Mouse (Mus musculus) embryonic stem cell, embryonic (primary cell): ENCODE results near the gene Rpl27a.

ENCODE experiments used
- CTCF ChIA-PET, 4 experiments: fragments of 300-600 bp in 2 of 4; fragments of 350-600 bp in 2 of 4; sonication (Branson Sonifier 250); formaldehyde crosslinking; loops; one replicate each; lab custom pipeline; 2022; ENCODE audit warnings: inconsistent platforms in 2 of 4; lab: Charles Lee
- POLR2A ChIA-PET, 4 experiments: fragments of 300-600 bp in 2 of 4; fragments of 350-600 bp in 2 of 4; sonication (Branson Sonifier 250); formaldehyde crosslinking; loops; one replicate each; lab custom pipeline; 2022; ENCODE audit warnings: antibody characterized with exemption in 4 of 4, inconsistent platforms in 1 of 4; lab: Charles Lee

Gene Rpl27a

GRCm38 (mm10) chr7:109534921-109535320 lies 16.0 kb downstream of the Rpl27a start:
- CTCF ChIA-PET = no interaction called here
- POLR2A ChIA-PET = interaction anchor here in 3 of 4 experiments (1.2 to 29.8 kb wide), 4 partner anchors 4 to 16 kb away, joined by 5 to 400 read pairs (median 208); partner anchors contain the start of gene Rpl27a (in 2 of the 3)

- POLR2A ChIA-PET = interaction anchor here in 2 of 4 experiments (2.8 to 29.8 kb wide), 3 partner anchors 2 to 18 kb away, joined by 17 to 400 read pairs (median 400); partner anchors contain the start of gene Rpl27a (in 2 of the 2)
- CTCF ChIA-PET = no interaction called here
Observed at GRCm38 (mm10) chr7:109536451-109536946, 17.6 kb downstream of the Rpl27a start.

- POLR2A ChIA-PET = interaction anchor here in 3 of 4 experiments (0.6 to 29.8 kb wide), 10 partner anchors 10 to 45 kb away, joined by 3 to 400 read pairs (median 4); partner anchors contain the start of gene Rpl27a (in 2 of the 3)
- CTCF ChIA-PET = no interaction called here
Observed at GRCm38 (mm10) chr7:109540902-109541301, 22.0 kb downstream of the Rpl27a start.

- ChIA-PET POLR2A (interaction anchor here (0.6 to 29.8 kb wide), 13 partner anchors 9 to 75 kb away, joined by 3 to 400 read pairs (median 4); partner anchors contain the start of gene Rpl27a (in 3 of the 4)), CTCF (interaction anchor here in 1 of 4 experiments (1.2 kb wide), 1 partner anchor 403 kb away, joined by 3 read pairs; no protein-coding TSS in a partner anchor)
Observed at GRCm38 (mm10) chr7:109541609-109542363, 22.8 kb downstream of the Rpl27a start.

- POLR2A ChIA-PET = interaction anchor here in 3 of 4 experiments (1.1 to 29.8 kb wide), 9 partner anchors 9 to 74 kb away, joined by 3 to 400 read pairs (median 4); partner anchors contain the start of gene Rpl27a (in 3 of the 3)
Observed at GRCm38 (mm10) chr7:109542364-109542628, 23.3 kb downstream of the Rpl27a start.

DNA sequence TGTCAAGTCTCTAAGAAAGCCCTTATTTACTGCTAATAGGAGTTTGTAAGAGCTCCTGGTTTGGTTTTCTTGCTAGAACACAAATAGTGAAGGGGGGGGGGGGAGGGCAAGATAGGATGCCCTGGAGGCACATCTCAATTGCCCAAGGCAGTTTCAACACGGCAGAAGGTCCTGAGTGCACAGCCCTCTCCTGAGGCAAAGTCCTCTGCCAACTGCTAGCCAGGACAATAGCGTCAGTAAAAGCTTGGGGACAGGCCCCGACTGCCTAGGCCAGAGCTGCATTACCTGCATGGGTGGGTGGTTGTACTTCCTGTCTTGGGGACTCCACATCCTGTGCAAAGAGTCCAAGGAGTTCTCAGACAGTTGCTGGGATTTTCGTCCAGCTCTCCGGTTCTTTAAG lies 25.8 kb downstream of the Rpl27a start:
- ChIA-PET CTCF (no interaction called here), POLR2A (interaction anchor here in 3 of 4 experiments (0.6 to 29.8 kb wide), 11 partner anchors 11 to 176 kb away, joined by 3 to 400 read pairs (median 4); partner anchors contain the start of gene Rpl27a (in 2 of the 3))

More at GRCm38 (mm10) chr7:109542364-109542628, 23.3 kb downstream of the Rpl27a start:
- CTCF ChIA-PET = interaction anchor here in 1 of 4 experiments (1.2 kb wide), 1 partner anchor 403 kb away, joined by 3 read pairs; no protein-coding TSS in a partner anchor

DNA sequence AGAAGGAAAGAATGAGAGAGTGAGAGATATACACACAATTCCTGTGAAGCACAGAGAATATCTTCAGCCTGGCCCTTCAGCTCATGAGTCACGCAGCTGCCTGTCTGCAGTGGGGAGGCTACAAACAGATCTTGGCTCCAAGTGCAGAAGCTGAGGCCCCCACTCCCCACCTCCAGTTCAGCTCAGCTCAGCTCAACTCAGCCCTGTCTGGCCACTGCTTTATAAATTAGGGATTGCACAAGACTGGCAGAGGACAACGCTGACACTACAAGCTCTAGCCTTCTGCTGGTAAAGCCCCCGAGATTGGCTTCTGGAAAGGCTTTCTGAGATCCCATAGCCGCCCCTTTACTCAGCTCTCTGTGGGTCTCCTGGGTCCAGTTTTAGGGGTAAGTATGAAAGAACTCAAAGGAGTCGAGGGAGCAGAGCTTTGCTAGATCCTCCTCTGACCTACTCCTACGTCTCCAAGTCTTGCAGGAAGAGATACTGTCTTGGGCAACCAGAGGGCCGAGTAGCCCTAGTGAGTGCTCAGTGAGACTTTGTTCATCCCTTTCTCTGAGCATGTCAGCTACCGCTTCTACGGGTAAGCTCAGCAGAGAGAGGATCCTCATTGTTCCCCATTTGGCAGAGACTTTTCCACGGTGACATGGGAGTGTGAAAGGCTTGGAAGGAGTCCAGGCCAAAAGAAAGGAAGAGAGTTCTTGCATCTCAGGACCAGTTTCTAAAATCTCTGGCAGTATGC lies 26.5 kb downstream of the Rpl27a start:
- ChIA-PET CTCF (no interaction called here), POLR2A (interaction anchor here in 3 of 4 experiments (0.6 to 29.8 kb wide), 10 partner anchors 10 to 175 kb away, joined by 3 to 400 read pairs (median 4); partner anchors contain the start of gene Rpl27a (in 2 of the 3))

DNA sequence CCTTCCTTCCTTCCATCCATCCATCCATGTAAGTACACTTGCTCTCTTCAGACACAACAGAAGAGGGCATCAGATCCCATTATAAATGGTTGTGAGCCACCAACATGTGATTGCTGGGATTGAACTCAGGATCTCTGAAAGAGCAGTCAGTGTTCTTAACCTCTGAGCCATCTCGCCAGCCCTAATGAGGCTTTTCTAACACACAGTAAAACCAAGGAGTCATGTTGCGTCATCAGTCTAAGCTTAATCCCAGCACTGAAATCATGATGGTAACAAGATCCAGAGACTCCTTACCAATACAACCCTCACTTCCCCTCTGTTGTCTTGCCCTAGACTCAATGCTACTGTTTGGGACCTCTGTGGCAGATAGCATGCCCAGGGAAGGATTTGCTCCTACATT lies 27.2 kb downstream of the Rpl27a start:
- ChIA-PET POLR2A (interaction anchor here in 1 of 4 experiments (29.8 kb wide), 1 partner anchor 20 kb away, joined by 400 read pairs; the partner anchor contains the start of gene Rpl27a), CTCF (no interaction called here)

- ChIA-PET POLR2A (interaction anchor here in 1 of 4 experiments (29.8 kb wide), 1 partner anchor 21 kb away, joined by 400 read pairs; the partner anchor contains the start of gene Rpl27a), CTCF (no interaction called here)
Observed at GRCm38 (mm10) chr7:109546726-109547125, 27.8 kb downstream of the Rpl27a start.

- CTCF ChIA-PET = no interaction called here
Observed at GRCm38 (mm10) chr7:109559536-109559935, 40.6 kb downstream of the Rpl27a start.

GRCm38 (mm10) chr7:109561466-109562153 lies 42.7 kb downstream of the Rpl27a start:
- CTCF ChIA-PET = no interaction called here
- POLR2A ChIA-PET = interaction anchor here in 1 of 4 experiments (3.4 kb wide), 1 partner anchor 34 kb away, joined by 9 read pairs; no protein-coding TSS in a partner anchor

More at GRCm38 (mm10) chr7:109559536-109559935, 40.6 kb downstream of the Rpl27a start:
- POLR2A ChIA-PET = interaction anchor here in 3 of 4 experiments (0.6 to 2.6 kb wide), 17 partner anchors 8 to 230 kb away, joined by 3 to 13 read pairs (median 4); partner anchors contain the start of gene Rpl27a (in 3 of the 3)

DNA sequence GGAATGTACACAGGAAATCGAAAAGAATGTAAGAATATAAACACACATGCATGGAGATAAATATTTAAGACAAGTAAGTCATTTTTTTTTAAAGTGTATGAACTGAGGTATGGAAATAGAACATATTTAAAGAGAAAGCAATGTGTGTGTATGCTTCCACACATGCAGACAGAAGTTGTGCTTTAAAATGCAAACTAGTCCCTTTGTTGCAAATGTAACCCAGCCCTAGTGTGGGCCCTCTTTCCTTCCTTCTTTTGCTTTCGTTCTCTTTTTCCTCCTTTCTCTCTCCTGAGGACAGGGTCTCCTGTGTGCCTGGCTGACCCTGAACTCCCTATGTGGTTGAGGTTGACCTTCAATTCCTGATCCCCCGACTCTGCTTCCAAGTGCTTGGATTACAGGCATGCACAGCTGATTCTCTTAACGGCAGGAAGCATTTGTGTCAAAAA lies 43.2 kb downstream of the Rpl27a start:
- CTCF ChIA-PET = no interaction called here

DNA sequence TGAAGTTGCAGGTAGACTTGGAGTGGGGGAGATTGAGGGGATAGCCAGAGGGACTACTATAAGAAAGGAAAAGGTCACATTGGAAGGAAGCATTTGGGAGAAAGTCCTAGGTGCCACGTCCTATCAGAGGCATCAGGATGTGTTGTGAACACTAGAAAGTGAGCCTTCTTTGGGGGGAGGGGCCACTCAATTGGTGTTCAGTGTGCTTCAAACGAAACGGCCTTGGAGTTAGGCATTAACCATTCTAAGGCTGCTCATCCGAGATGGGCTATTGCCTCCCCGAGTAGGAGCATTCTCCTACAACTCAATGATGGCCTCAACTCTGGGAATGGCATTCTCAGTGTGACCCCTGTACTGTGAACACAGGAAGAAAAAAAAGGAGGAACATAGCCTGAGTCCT lies 43.7 kb downstream of the Rpl27a start:
- CTCF ChIA-PET = interaction anchor here in 1 of 4 experiments (0.6 kb wide), 1 partner anchor 290 kb away, joined by 4 read pairs; no protein-coding TSS in a partner anchor
- POLR2A ChIA-PET = interaction anchor here in 2 of 4 experiments (1.1 to 3.4 kb wide), 6 partner anchors 25 to 44 kb away, joined by 3 to 11 read pairs (median 6); partner anchors contain the start of gene Rpl27a (in 2 of the 2)

More for the DNA sequence above, 43.2 kb downstream of the Rpl27a start:
- POLR2A ChIA-PET = interaction anchor here in 1 of 4 experiments (3.4 kb wide), 1 partner anchor 35 kb away, joined by 9 read pairs; no protein-coding TSS in a partner anchor

GRCm38 (mm10) chr7:109563775-109564362 lies 44.9 kb downstream of the Rpl27a start:
- CTCF ChIA-PET = interaction anchor here in 1 of 4 experiments (0.5 kb wide), 1 partner anchor 472 kb away, joined by 3 read pairs; no protein-coding TSS in a partner anchor
- POLR2A ChIA-PET = interaction anchor here in 3 of 4 experiments (0.9 to 3.4 kb wide), 14 partner anchors 8 to 108 kb away, joined by 3 to 11 read pairs (median 3); partner anchors contain the start of gene Rpl27a (in 2 of the 3)

DNA sequence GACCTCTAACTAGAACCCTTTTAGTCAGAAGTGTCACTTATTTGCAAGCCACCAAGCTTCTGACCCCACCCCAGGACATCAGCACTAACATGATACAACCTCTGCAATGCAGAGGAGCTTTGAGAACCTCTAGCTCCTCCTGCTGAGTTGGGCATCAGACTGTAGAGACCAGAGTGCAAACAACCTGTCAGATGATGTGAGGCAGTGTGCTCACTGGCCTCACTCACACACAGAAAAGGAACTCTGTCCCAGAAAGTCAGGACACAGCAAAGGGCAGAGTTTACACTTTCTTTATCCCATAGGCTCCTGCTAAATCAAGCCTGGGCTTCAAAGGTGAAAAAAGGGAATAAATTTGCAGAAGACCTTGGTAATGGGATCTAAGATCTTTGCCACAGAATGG lies 47.4 kb downstream of the Rpl27a start:
- ChIA-PET POLR2A (interaction anchor here in 3 of 4 experiments (0.6 to 5.6 kb wide), 18 partner anchors 10 to 137 kb away, joined by 3 to 46 read pairs (median 4); partner anchors contain the start of genes Rpl27a (in 3 of the 3), Akip1 (in 1 of the 3) and St5 (in 1 of the 3)), CTCF (interaction anchor here in 1 of 4 experiments (0.5 kb wide), 1 partner anchor 316 kb away, joined by 12 read pairs; no protein-coding TSS in a partner anchor)
